Mouse (Mus musculus) cortical plate, adult 2 months (tissue): ENCODE results near the gene Stat3. TPM values are rescaled to one million over a fixed set of nuclear protein-coding genes. Genes with fewer than 3 reads are reported as not detected.

Source experiments
- H3K27ac ChIP-seq: fragments of 200-500 bp; 2 replicates; pipeline ENCODE4 v1.5.1; 2012; ENCODE audit warnings: low read length, control low read depth, inconsistent platforms; ENCODE audit not compliant: insufficient read depth
- H3K4me1 ChIP-seq: fragments of 200-500 bp; 2 replicates; pipeline ENCODE4 v1.6.1; 2011; ENCODE audit warnings: low read length; ENCODE audit not compliant: control insufficient read depth, insufficient read depth
- H3K4me3 ChIP-seq: fragments of 200-500 bp; 2 replicates; pipeline ENCODE4 v1.5.1; 2011; ENCODE audit warnings: mild to moderate bottlenecking, low read length, control low read depth; ENCODE audit not compliant: insufficient read depth
- CTCF ChIP-seq: fragments of 200-500 bp; IDR thresholded peaks from 2 replicates; pipeline ENCODE4 v1.5.1; 2011; ENCODE audit warnings: mild to moderate bottlenecking, control low read depth, low read length; ENCODE audit not compliant: insufficient read depth; ENCODE audit errors: extremely low read depth
- POLR2A ChIP-seq: fragments of 200-500 bp; IDR thresholded peaks from 2 replicates; pipeline ENCODE4 v1.6.1; 2011; ENCODE audit warnings: mild to moderate bottlenecking, low read length, control low read depth; ENCODE audit not compliant: insufficient read depth; ENCODE audit errors: extremely low read depth
- polyA plus RNA-seq: library from polyadenylated mRNA; depleted of rRNA; stranded (reverse); fragments of >200 nt; gene quantifications from 2 replicates; pipeline ENCODE4 v1.2.3, GENCODE M21; 2012

The Stat3 gene
- polyA plus RNA-seq, 1 experiment, result 38.9 TPM

- Histone ChIP-seq H3K4me1 (no peaks in the 10 kb centered on the region), H3K27ac (no peak overlapping the region), H3K4me3 (no peak overlapping the region)
- TF ChIP-seq POLR2A, result no peak
- no peak for TF ChIP-seq CTCF
These were observed 53.9 kb downstream of the Stat3 start for GRCm38 (mm10) chr11:100885472-100885871.

GRCm38 (mm10) chr11:100883640-100884039 is 55.7 kb downstream of the Stat3 start:
- TF ChIP-seq POLR2A (no peak), CTCF (no peak)
- Histone ChIP-seq H3K4me3 (no peak overlapping the region), H3K4me1 (no peaks in the 10 kb centered on the region), H3K27ac (no peak overlapping the region)

GRCm38 (mm10) chr11:100879321-100880078 is 59.8 kb downstream of the Stat3 start:
- H3K4me3 ChIP-seq, result no peak overlapping the region
- H3K4me1 ChIP-seq, result no peaks in the 10 kb centered on the region
- no peak overlapping the region for H3K27ac ChIP-seq
- TF ChIP-seq CTCF (no peak), POLR2A (no peak)

GRCm38 (mm10) chr11:100875761-100876160 is 63.6 kb downstream of the Stat3 start:
- TF ChIP-seq CTCF (no peak), POLR2A (no peak)
- H3K27ac ChIP-seq, result no peak overlapping the region
- no peak overlapping the region for H3K4me3 ChIP-seq
- H3K4me1 ChIP-seq, result no peaks in the 10 kb centered on the region

GRCm38 (mm10) chr11:100870968-100871350 is 68.4 kb downstream of the Stat3 start:
- TF ChIP-seq POLR2A, result no peak
- no peak overlapping the region for H3K4me3 ChIP-seq
- H3K4me1 ChIP-seq, result no peaks in the 10 kb centered on the region
- H3K27ac ChIP-seq, result no peak overlapping the region

- TF ChIP-seq POLR2A (no peak), CTCF (no peak)
- Histone ChIP-seq H3K4me3 (no peak overlapping the region), H3K27ac (no peak overlapping the region)
These were observed 68.9 kb downstream of the Stat3 start for GRCm38 (mm10) chr11:100870256-100870967.

GRCm38 (mm10) chr11:100865618-100866017 is 73.7 kb downstream of the Stat3 start:
- Histone ChIP-seq H3K27ac (no peak overlapping the region), H3K4me1 (no peaks in the 10 kb centered on the region), H3K4me3 (no peak overlapping the region)
- TF ChIP-seq CTCF (no peak), POLR2A (no peak)

More at GRCm38 (mm10) chr11:100870256-100870967, 68.9 kb downstream of the Stat3 start:
- H3K4me1 ChIP-seq, result no peaks in the 10 kb centered on the region

GRCm38 (mm10) chr11:100863141-100863540 is 76.2 kb downstream of the Stat3 start:
- H3K4me3 ChIP-seq, result no peak overlapping the region
- no peak overlapping the region for H3K27ac ChIP-seq
- TF ChIP-seq POLR2A (no peak), CTCF (no peak)
- no peaks in the 10 kb centered on the region for H3K4me1 ChIP-seq

- Histone ChIP-seq H3K4me3 (no peak overlapping the region), H3K27ac (no peak overlapping the region), H3K4me1 (no peaks in the 10 kb centered on the region)
- TF ChIP-seq CTCF, result no peak
- TF ChIP-seq POLR2A, result no peak
These were observed 77.5 kb downstream of the Stat3 start for GRCm38 (mm10) chr11:100861836-100862235.

- no peak overlapping the region for H3K27ac ChIP-seq
- TF ChIP-seq CTCF (no peak), POLR2A (no peak)
- H3K4me1 ChIP-seq, result no peaks in the 10 kb centered on the region
- no peak overlapping the region for H3K4me3 ChIP-seq
These were observed 78.0 kb downstream of the Stat3 start for GRCm38 (mm10) chr11:100861335-100861734.
